Mouse (Mus musculus) liver, postnatal 0 days (tissue): ENCODE results near the gene Fkbp8.

Source experiments
- CTCF ChIP-seq: sonication (generic); IDR thresholded peaks from 2 replicates; pipeline ENCODE4 v1.5.1; 2016; ENCODE audit warnings: antibody characterized with exemption, low read depth
- EP300 ChIP-seq: IDR thresholded peaks from 2 replicates; pipeline ENCODE4 v1.6.1; 2016; ENCODE audit warnings: antibody characterized with exemption, low read depth, mild to moderate bottlenecking

GRCm38 (mm10) chr8:70561357-70561756, 33.8 kb downstream of the Fkbp8 start:
- no peak for TF ChIP-seq EP300
- TF ChIP-seq CTCF = 0 out of 2 replicates have a peak, but pooled peaks have one; percentile 1
